Mouse (Mus musculus) heart, postnatal 10 days (tissue): ENCODE measurements around the gene Lrrc8d. TPM values are rescaled to one million over a fixed set of nuclear protein-coding genes. Genes with fewer than 3 reads are reported as not detected.

Experiments used
- DNase-seq, 2 experiments: peaks; one replicate each; pipeline ENCODE4 v3.0.0; 2021
- intact Hi-C: fragments of 180-260 bp; cut with DNase I; formaldehyde crosslinking; loops from one replicate; pipeline ENCODE4 v1.15.1; 2025
- total RNA-seq, 2 experiments: library from RNA; stranded (reverse); gene quantifications; 2 replicates each; pipeline ENCODE4 v1.2.3; 2021

The Lrrc8d gene
- total RNA-seq = 10 to 100 TPM; 18.7 to 19.5 TPM

DNA sequence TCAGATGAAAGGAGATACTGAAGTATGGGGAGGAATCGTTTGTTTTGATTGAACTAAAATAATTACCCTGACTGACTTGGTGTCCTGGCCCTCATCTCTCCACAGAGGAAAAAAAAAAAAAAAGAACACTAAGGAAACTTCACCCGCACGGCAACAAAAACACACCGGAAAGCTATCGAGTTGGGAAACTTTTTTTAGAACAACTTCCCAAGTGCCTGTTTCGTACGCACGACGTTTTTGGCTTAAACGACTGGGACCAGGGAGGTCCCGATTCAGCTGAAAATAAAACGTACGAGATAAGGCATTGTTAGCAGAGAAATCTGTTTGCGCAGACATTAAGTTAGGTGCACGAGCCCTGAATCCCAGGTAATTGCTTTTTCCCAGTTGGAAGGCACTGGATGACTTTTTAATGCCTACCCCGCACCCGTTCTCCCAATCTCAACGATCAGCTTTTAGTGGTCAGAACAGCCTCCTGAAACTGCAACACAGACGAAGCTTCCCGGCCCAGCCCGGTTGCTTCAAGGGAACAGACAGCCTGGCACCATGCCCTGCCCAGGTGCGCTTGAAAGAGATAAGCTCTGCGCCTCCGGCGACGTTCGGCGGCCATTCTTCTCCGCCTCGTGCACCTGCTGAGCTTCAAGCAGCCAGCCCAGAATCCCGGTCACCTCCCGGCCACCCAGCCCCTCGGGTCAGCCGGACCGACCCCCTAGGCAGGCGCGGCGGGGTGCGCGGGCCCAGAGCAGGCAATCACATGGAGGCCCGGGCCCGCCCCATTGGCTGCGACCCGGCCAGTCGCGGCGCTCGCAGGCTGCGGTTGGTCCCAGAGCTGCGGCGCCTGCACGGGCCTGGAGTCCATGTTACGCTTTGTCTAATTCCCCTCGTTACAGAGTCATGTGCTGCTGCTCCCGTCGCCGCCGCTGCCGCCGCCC lies at the start of gene Lrrc8d:
Gene Lrrc8d, plus strand, starts transcription at position 829 of the 929 bp plus-strand sequence.
- intact Hi-C loops = loop anchor here (5.0 to 10.0 kb wide), 2 partner anchors 45 to 98 kb away; no protein-coding TSS in a partner anchor
- peak; percentile 91 for DNase-seq

DNA sequence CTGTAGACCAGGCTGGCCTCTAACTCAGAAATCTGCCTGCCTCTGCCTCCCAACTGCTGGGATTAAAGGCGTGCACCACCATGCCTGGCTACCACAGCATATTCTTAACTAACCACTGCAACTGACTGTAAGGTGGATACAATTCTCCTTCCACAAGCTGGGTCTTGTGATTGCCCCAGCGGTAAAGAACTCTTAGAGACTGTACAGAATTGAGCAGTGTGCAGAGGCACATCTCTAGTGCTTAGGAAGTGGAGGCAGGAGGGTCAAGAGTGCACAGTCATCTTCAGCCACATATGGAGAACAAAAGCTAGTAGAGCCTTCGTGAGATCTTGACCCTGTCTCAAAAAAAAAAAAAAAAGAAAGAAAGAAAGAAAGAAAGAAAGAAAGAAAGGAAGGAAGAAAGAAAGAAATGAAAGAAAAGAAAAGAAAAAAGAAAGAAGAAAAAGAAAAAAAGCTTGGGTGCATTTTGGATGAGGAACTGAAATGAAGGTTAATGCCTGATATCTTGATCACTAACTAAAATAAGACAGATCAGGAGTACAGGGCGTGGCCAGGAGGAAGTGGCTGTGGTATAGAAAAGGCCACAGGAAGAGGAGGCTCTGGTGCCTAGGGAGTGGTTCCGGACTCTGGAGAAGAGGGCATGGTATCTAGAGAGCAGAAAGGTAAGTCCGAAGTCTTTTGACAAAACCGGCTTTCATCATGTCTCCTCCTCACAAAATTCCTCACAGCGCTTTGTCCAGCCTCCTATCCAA lies 48.9 kb upstream of the Lrrc8d start:
- DNase-seq = no peak
- intact Hi-C loops = loop anchor here (5.0 to 10.0 kb wide), 2 partner anchors 64 to 666 kb away; partner anchors contain the start of gene Abcg3

DNA sequence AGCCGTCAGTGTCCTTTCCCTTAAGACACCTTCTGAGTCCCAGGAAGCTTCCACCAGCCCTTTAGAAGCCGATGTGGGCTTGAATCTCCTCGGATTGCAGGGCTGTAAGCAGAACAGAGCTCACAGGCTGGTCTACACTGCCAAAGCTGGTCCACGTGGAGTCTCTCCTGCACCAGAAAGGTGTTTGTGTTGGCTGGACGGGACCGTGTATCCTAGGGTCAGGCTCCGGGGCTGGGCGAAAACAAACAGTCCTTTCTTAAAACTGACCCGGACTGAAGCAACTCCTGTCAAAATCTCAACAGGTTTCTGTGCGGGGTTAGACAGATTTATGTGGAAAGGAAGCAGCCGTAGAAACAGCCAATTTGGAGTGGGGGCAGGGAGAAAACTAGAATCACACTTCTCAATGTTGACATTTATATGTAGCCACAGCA lies 48.2 kb upstream of the Lrrc8d start:
- no peak for DNase-seq
- intact Hi-C loops = loop anchor here (5.0 to 10.0 kb wide), 2 partner anchors 64 to 667 kb away; partner anchors contain the start of gene Abcg3

DNA sequence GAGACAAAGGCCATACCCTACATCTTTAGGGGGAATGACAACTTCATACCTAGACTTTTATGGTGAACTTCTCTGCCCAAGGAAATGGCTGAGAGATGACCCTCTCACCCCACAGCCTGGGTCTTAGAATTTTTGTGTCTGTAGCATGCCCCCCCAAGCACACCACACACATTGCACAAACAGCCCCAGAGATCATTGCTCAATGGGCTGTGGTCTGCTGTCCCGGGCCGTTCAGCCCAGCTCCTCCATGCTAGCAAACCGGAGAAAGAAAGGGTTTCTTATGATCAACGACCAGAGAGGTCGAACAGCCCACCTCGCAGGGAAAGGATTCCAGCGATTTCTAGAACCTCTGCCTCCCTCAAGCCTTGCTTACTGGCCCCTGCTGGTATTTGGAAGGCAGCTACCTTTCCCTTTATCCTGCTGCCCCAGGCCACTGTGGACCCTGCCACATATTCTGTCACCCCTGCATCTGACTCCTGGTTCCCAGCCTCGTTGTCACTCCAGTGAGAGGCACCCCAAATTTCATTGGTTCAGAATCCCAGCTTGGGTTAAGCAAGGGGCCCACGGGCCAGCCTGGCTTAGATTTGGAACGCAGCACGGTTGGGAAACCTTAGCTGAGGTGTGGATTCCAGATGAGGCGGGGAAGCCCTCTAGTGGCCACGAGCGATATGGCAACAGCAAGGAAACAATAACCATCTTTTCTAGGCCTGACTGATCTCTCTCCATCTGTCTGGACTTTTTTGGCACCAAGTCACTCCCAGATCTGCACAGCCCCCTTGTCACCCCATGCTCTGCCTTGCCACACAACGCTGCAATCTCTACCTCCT lies 45.3 kb upstream of the Lrrc8d start:
- intact Hi-C loops = loop anchor here (1.0 to 10.0 kb wide), 6 partner anchors 67 to 670 kb away; partner anchors contain the start of genes Abcg3 and Lrrc8c
- peak; percentile 89 to 92 for DNase-seq

DNA sequence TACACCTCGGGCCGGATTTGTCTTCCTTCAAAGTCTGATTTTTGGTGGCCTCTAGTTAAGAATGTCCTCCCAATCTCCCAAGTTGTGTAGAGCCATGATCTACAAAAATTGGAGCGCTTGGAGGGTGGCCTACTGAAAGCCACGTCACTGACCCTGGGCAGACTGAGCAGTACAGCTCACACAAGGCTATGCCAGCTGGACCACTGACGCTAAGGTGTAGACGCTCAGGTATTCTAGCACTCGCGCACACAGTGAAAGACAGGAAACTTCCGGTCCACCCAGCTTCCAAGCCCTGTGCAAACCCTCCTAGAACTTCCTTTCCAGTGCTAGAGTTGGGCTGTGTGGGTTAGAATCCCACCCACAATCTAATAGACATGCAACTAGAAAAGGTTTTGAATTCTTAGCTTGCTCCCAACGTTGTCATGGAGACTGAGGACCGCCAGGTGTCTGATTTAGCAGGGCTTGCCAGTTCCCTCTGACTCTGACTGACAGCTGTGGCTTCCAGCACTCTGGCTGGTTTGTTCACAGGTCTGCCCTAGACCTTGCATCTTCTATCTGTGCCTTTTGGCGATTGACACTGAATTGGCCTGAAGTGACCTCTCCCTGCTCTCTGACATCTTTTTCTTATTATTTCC lies 44.6 kb upstream of the Lrrc8d start:
- intact Hi-C loops = loop anchor here (2.0 to 10.0 kb wide), 2 partner anchors 256 to 670 kb away; partner anchors contain the start of gene Abcg3
- no peak for DNase-seq

DNA sequence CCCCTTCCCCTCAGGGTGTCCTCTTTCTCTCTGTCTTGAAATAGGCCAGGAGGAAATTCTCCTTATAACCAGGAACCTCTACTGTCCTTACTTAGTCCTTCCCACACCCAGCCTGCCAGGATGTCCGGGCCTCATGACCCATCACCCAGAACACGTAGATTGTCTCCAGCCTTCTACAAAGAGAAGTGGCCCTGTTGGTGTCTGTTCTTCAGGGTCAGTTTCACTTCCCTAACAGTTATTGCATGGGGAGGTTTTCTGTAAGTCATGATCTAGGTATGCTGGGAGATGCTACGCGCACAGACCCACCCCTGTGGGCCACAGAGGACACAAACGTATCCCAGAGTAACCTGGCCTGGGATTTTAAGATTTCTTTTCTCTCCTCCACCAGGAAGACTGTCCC lies 37.9 kb upstream of the Lrrc8d start:
- intact Hi-C loops = no loop called here
- no peak for DNase-seq

DNA sequence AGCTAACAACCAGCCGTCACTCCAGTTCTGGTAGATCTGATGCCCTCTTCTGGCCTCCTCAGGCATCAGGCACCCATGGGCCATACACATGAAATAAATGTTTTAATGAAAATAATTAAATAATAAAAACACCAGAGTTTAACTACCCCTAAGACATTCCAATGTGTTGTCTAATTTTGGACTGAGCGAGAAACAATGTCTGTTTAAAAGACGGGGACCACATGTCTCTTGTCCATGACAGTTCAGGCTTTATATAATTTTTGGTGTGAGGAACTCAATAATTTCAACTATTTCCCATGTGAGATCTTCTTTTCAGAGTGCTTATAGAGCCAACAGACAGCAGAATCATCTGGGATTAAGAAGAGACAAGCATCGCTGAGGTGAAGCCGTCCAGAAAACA lies 32.8 kb upstream of the Lrrc8d start:
- intact Hi-C loops = no loop called here
- no peak for DNase-seq

DNA sequence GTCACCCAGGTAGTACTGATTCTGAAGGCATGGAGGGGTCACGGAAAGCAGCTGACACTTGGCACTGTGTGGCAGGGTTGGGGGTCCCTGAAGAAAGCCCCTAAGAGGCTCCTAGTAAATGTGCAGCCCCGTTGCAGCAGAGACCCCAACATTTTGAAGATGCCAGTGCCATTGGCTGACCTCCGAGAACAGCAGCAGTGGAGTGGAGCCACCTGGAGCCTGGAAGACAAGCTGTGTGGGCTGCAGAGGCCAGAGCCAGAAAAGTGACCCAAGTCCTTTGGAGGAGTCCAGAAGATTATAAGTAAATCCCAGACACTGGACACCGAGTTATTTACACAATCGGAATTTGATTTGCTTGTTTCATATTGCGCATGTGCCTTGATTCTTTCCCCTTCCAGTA lies 32.4 kb upstream of the Lrrc8d start:
- peak; percentile 52 to 58 for DNase-seq
- intact Hi-C loops = no loop called here

DNA sequence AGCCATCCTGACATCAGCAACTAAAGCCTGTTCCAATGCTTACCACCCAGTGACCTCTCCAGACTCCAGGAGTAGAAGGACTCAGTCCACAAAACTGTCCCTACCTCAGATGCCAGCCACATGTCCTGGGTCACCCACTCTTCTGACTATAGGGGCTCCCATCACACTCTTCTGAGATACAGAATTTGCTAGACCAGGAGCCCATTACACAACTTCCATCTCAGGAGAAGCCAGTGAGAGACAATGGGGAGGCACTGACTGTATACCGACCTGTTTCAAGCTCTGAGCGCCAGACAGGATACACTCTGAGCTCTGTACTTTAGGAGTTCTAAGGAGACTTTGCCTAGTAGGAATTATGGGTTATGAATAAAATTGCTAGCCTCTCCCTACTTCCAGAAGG lies 30.7 kb upstream of the Lrrc8d start:
- intact Hi-C loops = no loop called here
- no peak for DNase-seq

DNA sequence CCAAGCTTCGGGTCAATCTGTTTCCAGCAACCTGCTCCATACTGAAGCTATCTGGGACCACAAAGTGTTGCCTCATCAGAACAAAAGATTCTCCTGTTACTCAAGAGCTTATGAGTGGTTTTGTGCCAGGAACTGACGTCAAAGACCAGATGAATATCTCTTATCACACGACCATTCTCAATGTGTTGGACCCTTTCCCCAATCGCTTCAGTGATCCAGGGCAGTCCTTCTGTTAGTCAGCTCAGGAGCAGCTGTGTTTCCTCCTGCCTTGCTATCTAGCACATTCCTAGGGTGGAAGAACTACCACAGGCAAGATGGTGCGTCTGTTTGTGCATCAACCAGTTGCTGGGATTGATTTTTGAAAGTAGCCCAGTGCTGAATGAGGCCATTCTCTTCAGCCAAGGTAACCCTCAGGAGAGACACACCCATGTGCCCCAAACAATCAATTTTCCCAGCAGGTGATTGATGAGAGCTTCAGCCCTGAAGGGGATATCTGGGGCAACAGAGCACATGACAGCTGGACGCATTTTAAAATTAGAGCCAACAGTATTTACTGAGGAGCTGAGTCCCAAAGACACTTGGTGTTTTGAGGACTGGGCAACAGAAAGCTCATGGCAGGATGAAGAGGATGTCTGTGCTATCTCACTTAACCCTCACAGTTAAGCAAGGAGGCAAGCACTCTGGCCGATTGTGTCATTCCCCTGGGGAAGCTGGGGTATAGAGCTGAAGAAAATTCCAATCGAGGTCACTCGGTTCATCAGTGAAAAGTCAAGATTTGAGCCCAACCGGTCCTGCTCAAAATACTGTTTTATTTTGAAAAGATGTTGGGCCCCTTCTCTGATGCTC lies 30.0 kb upstream of the Lrrc8d start:
- intact Hi-C loops = no loop called here
- no peak for DNase-seq

DNA sequence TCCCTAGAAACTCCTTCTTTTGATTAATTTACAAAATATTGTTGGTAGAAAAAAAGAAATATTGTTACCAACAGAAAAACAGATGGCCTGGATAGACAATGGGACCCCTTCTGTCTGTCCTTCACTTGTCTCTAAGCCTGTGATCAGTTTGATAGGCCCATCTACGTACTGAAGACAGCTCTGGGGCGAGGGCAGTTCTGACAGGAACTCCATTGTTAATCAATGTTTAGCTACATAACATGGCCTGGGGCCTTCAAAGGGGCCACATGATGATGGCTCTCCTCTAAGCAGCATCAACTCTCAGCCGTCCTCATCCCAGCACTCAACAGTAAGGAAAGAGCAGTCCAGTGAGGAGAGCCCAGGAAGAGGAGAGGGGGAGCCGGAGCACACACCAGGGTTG lies 27.4 kb upstream of the Lrrc8d start:
- DNase-seq = no peak
- intact Hi-C loops = no loop called here

DNA sequence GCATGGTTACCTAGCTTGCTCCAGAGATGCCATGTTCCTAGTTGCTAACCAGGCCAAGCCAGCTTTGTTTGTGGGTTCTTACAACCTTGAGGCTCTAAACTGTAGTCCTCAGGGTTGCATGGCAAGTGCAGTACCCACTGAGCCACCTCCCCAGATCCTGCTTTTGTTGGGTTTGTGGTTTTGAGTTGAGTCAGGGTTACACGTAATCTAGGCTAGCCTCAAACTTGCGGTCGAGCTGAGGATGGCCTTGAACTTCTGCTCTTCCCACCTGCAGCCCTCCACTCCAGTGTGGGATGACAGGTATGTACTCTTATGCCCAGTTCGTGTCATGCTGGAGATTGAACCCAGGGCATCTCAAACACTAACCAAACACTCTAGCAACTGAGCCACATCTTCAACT lies 24.3 kb upstream of the Lrrc8d start:
- no peak for DNase-seq
- intact Hi-C loops = no loop called here

DNA sequence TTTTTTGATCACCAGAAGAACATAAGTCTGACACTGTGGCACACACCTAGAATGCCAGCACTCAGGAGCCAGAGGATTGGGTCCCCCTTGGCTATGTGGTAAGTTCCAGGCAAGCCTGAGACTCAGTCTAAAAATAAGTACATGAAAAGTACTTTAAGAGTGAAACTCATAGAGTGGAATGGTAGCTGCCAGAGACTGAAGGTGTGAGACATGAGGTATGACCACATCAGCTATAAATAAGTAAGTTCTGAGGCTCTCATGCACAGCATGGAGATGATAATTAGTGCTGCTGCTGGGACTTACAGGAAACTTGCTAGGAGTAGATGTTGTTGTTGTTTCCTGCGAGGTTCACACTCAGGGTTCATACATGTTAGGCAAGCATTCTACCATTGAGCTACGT lies 22.7 kb upstream of the Lrrc8d start:
- peak; percentile 25 to 31 for DNase-seq

DNA sequence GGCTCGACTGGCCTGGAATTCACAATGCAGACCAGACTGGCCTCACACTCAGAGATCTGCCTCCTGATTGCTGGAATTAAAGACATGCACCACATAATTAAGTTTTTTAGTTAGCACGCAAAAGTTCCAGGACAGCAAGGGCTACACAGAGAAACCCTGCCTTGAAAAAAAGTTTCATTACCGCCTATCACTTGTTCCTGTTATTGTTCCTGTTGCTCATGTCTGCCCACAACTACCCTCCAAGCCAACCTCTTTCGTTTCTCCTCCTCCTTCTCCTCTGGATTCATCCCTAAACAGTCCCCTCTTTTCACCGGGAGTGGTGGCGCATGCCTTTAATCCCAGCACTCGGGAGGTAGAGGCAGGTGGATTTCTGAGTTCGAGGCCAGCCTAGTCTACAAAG lies 21.5 kb upstream of the Lrrc8d start:
- intact Hi-C loops = no loop called here

More for the DNA sequence above, 22.7 kb upstream of the Lrrc8d start:
- intact Hi-C loops = no loop called here

DNA sequence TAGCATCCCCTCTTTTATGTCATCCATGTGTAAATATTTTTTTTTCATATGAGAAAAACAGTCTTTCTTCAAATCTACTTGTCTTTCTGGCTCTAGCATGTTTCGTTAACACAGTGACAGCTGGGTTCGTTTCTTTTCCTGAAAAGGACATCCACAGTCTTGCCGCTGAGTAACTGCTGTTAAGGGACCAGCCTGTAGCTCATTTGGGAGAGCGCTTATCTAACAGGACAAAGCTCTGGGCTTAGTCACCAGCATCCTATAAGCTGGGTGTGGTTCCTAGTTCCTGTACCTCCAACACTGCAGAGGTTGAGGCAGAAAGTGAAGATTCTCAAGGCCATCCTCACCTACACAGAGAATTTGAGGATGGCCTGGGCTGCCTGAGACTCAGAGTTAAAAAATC lies 20.5 kb upstream of the Lrrc8d start:
- no peak for DNase-seq
- intact Hi-C loops = no loop called here

More for the DNA sequence above, 21.5 kb upstream of the Lrrc8d start:
- no peak for DNase-seq

DNA sequence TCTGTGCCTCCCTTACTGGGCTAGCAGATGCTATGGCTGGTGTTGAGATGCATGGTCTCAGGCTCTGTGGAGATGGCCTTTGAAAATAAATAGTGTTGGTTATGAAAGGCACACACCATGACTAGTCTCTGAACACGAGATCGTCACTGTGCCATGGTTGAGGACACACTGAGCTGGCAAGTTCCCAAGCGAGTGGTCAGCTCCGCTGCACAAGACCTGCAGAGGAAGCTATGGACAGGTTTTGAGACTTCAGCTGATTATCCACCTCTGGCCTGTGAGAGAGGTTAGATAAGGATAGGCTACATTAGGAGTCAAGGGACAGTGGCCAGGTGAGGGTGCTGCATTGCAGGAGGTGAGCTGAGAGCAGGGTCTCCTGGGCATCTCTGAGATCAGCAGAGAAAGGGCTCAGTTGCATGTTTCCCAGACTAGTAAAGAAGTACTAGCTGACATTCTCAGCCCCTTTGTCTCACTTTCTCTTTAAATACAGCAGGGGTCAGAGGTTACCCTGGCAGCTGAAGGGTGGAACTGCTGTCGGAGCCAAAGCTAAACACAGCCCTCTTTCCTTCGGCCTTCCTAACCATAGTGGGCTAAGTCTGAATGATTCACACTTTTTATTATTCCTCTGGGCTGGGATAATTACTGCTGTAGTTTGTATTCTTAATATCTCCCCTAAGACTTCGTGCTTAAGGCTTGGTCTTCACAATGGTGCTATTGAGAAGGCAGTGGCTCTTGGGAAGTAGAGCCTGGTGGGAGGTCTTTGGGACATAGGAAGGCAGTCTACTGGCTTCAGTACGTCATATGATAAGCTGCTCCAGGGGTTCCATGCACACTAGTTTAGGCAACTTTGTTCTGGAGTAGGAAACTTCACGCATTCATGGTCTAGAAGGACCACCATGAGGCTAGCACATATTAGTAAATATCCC lies 19.6 kb upstream of the Lrrc8d start:
- no peak for DNase-seq
- intact Hi-C loops = no loop called here

DNA sequence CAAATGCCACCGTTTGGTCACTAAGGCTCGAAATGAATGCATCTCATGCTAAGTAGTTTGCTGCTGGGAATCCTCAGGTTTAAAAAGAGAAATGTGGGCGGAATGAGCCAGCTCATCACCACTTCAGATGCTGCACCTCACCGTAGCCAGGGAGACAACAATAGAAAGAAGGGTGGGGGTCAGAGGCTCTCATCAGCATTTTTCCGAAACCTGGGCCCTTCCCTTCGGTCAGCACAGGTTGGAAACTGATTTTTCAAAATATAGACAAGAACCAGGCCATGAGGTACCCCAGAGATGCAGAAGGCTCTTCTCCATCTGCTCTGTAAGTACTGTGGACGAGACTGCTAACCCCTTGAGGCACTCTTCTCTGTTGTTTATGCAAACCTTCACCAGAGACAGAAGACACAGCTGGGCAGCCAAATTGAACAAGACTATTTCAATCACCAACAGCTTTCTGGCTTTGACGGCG lies 17.6 kb upstream of the Lrrc8d start:
- intact Hi-C loops = no loop called here
- no peak for DNase-seq

DNA sequence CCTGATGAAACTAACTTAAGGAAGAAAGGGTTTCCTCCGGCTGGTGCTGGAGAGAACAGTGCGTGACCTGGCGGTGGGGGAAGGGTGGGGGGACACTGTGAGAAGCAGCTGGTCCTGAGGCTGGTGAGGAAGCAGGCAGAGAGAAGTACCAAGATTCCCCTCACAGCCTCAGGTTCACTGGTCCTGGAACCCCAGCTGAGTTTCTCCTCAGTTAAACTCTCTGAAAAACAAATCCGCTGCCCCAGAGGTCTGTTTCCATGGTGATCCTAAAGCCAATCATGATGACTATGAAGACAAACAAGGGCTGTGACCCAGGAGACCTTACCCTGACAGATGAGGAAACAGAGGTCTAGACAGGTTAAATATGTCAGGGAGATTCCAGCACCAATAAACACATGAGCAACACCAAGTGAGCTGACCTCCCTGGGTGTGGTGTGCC lies 15.8 kb upstream of the Lrrc8d start:
- DNase-seq = no peak
- intact Hi-C loops = loop anchor here (1.0 kb wide), 1 partner anchor 184 kb away; no protein-coding TSS in a partner anchor
